Mouse (Mus musculus): Measurements from ENCODE around the gene Slc25a12.

Slc25a12 gene

GRCm38 (mm10) chr2:71329761-71330160 is 37.8 kb downstream of the Slc25a12 start:
- TF ChIP-seq GATA4 (IDR thresholded peaks at IDR 0.05; ENCODE audit: insufficient replicate concordance, low read length) = no peak

- no peak for TF ChIP-seq GATA4 (IDR thresholded peaks at IDR 0.05; ENCODE audit: insufficient replicate concordance, low read length)
Observed at GRCm38 (mm10) chr2:71328391-71329160, 39.0 kb downstream of the Slc25a12 start.

GRCm38 (mm10) chr2:71327715-71328114 is 39.8 kb downstream of the Slc25a12 start:
- TF ChIP-seq GATA4 (IDR thresholded peaks at IDR 0.05; ENCODE audit: insufficient replicate concordance, low read length) = no peak

GRCm38 (mm10) chr2:71326766-71327464 is 40.6 kb downstream of the Slc25a12 start:
- no peak for TF ChIP-seq GATA4 (IDR thresholded peaks at IDR 0.05; ENCODE audit: insufficient replicate concordance, low read length)

- TF ChIP-seq GATA4 (IDR thresholded peaks at IDR 0.05; ENCODE audit: insufficient replicate concordance, low read length) = no peak
Observed at GRCm38 (mm10) chr2:71323886-71324285, 43.7 kb downstream of the Slc25a12 start.

- TF ChIP-seq GATA4 (IDR thresholded peaks at IDR 0.05; ENCODE audit: insufficient replicate concordance, low read length) = no peak
Observed at GRCm38 (mm10) chr2:71321486-71321885, 46.1 kb downstream of the Slc25a12 start.

GRCm38 (mm10) chr2:71316116-71316789 is 51.3 kb downstream of the Slc25a12 start:
- no peak for TF ChIP-seq GATA4 (IDR thresholded peaks at IDR 0.05; ENCODE audit: insufficient replicate concordance, low read length)

DNA sequence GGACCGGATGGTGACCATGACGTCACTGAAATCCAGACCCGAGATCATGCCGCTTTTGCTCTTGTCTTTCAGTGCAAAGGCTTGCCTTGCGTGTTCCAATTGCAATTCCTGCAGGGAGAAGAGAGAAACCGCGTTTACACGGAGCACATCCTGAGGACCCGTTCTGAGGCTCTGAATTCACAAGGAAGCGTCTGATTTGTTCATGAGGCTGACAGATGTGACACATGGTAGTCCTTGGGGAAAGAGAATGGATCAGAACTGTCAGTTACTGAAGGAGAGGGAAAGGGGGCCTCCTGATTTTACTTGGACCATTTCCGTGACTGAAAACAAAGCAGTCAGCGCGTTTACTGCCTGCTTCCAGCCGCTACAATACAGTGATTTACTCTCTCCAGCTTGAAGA is 52.5 kb downstream of the Slc25a12 start:
- TF ChIP-seq GATA4 (IDR thresholded peaks at IDR 0.05; ENCODE audit: insufficient replicate concordance, low read length) = no peak

DNA sequence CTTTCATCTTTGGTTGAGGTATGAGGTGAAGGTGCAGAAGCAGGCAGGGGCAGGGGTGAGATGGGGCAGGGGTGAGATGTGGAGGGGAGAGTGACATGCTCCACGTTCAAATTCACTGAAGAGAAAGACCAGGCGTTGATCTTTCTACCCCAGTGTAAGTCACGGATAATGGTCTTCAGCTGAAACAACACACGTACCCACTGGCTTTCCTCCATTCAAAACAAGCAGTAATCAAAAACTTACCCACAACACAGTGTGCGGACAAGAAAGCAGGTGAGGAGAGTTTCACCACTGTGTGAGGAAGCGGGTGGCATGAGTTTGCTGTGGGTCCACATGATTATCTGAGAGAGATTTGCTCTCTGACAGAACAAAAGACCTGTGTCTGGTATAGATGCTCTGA is 53.5 kb downstream of the Slc25a12 start:
- no peak for TF ChIP-seq GATA4 (IDR thresholded peaks at IDR 0.05; ENCODE audit: insufficient replicate concordance, low read length)

GRCm38 (mm10) chr2:71312067-71312466 is 55.5 kb downstream of the Slc25a12 start:
- no peak for TF ChIP-seq GATA4 (IDR thresholded peaks at IDR 0.05; ENCODE audit: insufficient replicate concordance, low read length)

- no peak for TF ChIP-seq GATA4 (IDR thresholded peaks at IDR 0.05; ENCODE audit: insufficient replicate concordance, low read length)
Observed at GRCm38 (mm10) chr2:71309726-71310125, 57.8 kb downstream of the Slc25a12 start.

GRCm38 (mm10) chr2:71306357-71306756 is 61.2 kb downstream of the Slc25a12 start:
- no peak for TF ChIP-seq GATA4 (IDR thresholded peaks at IDR 0.05; ENCODE audit: insufficient replicate concordance, low read length)

DNA sequence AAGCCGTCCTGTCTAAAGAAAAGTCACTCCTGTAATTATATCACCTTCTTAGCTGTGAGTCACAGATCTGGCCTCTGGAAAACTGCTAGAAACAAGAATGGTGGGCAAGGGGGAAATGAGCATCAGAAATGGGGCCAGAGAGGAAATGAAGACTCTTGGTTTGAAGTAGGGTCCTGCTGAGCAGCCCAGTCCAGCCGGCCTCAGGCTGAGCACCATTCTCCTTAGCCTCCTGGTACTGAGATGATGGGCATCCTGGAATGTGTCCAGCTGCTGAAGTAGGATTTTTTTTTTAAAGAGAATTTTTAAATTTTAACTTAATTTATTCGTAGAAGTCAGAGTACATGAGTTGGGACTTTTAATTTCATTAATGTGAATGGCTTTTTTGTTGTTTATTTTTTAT is 62.7 kb downstream of the Slc25a12 start:
- no peak for TF ChIP-seq GATA4 (IDR thresholded peaks at IDR 0.05; ENCODE audit: insufficient replicate concordance, low read length)

- TF ChIP-seq GATA4 (IDR thresholded peaks at IDR 0.05; ENCODE audit: insufficient replicate concordance, low read length) = no peak
Observed at GRCm38 (mm10) chr2:71303221-71303620, 64.3 kb downstream of the Slc25a12 start.

DNA sequence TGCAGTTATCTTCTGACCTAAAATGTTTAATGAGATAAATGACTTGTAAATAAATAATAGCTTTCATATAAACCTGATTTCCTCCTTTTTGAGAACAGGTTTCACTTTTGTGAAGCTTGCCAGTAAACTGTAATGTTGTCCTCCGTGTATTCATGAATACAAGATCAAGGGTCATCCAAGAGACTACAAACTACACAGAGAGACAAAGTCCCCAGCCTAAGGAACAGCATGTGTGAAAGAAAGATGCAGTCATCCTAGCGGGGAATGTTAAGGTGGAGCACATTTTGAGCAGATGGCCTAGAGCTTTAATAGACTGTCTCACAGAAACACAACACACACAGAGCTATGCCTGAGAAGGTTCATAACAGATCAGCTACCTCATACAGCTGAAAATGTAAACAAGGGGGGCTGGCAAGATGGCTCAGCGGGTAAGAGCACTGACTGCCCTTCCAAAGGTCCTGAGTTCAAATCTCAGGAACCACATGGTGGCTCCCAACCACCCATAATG is 65.3 kb downstream of the Slc25a12 start:
- TF ChIP-seq GATA4 (IDR thresholded peaks at IDR 0.05; ENCODE audit: insufficient replicate concordance, low read length) = no peak

GRCm38 (mm10) chr2:71298729-71299128 is 68.8 kb downstream of the Slc25a12 start:
- no peak for TF ChIP-seq GATA4 (IDR thresholded peaks at IDR 0.05; ENCODE audit: insufficient replicate concordance, low read length)

All from liver, adult (tissue).